Mouse (Mus musculus): Measurements from ENCODE around the gene Art2b.
"Not testable (repeated sequence)": the region's sequence is repeated elsewhere in the genome, so short reads cannot be mapped to it uniquely, and the experiment has no call there.

GRCm38 (mm10) chr7:101555473-101555872 is 29.9 kb downstream of the Art2b start:
- TF ChIP-seq POLR2A (IDR thresholded peaks at IDR 0.05; ENCODE audit: control insufficient read depth, extremely low read depth, insufficient read depth, low read length, poor library complexity); CTCF (IDR thresholded peaks at IDR 0.05; ENCODE audit: borderline replicate concordance, control insufficient read depth, extremely low read depth, insufficient read depth, low read length, poor library complexity): not testable (repeated sequence)

Data from thymus, adult 2 months (tissue).